Mouse (Mus musculus): ENCODE measurements around the gene Hoxa2. TPM values are rescaled to one million over a fixed set of nuclear protein-coding genes. Genes with fewer than 3 reads are reported as not detected.

Hoxa2 gene
- total and polyA plus RNA-seq, 3 experiments: not detected

DNA sequence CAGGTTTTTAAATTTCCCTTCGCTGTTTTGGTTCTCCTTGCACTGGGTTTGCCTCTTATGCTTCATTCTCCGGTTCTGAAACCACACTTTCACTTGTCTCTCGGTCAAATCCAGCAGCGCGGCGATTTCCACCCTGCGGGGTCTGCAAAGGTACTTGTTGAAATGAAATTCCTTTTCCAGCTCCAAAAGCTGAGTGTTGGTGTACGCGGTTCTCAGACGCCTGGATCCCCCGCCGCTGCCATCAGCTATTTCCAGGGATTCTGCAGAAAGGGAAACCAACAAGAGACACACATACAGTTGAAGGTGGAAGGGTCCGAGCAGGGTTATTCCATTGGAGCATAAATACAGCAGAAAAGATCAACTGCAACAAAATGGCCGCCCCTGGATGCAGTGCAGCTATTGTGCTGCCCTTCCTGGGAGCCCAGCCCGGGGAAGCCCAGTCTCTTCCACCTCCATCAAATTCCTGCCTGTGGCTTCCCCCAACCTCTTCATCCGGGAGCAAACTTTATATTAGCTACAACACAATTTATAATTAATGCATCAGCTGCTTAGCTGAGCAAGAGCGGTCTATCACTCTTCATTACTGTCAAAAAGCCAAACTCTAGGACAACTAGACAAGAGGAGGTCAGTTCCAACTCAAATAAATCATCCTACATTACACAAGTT, 1.1 kb downstream of the Hoxa2 start:
- Histone ChIP-seq H3K9me3 (replicated peaks; ENCODE audit: insufficient read depth, low read length) (no peaks in the 10 kb centered on the region), H3K27me3 (ENCODE audit: control insufficient read depth in 1 of 2, insufficient read depth in 2 of 2, low read length in 2 of 2) (no peaks in the 10 kb centered on the region), H3K27ac (ENCODE audit: control insufficient read depth, low read depth, low read length) (no peak overlapping the region), H3K79me2 (ENCODE audit: control insufficient read depth, insufficient read depth, low read length, poor library complexity) (no peaks in the 10 kb centered on the region), H3K9ac (ENCODE audit: control insufficient read depth, low read depth, low read length, poor library complexity, severe bottlenecking) (no peak overlapping the region), H3K36me3 (ENCODE audit: control insufficient read depth in 1 of 2, insufficient read depth in 2 of 2, low read length in 2 of 2) (no peaks in the 10 kb centered on the region), H3K4me3 (ENCODE audit: control insufficient read depth in 1 of 2, insufficient read depth in 1 of 2, low read depth in 2 of 2, low read length in 2 of 2) (no peak overlapping the region), H3K4me1 (ENCODE audit: control insufficient read depth in 1 of 2, insufficient read depth in 2 of 2, low read length in 2 of 2) (no peaks in the 10 kb centered on the region)
- TF ChIP-seq NRF1 (IDR thresholded peaks at IDR 0.05; ENCODE audit: insufficient read depth, low read depth, low read length, poor library complexity, severe bottlenecking) (no peak), CHD2 (IDR thresholded peaks at IDR 0.05; ENCODE audit: low read length) (no peak), MAFK (IDR thresholded peaks at IDR 0.05; ENCODE audit: borderline replicate concordance, low read depth, low read length) (no peak), ZC3H11A (IDR thresholded peaks at IDR 0.05; ENCODE audit: low read depth, low read length) (no peak), POLR2AphosphoS2 (IDR thresholded peaks at IDR 0.05; ENCODE audit: low read length) (no peak), RAD21 (IDR thresholded peaks at IDR 0.05; ENCODE audit: low read depth, low read length) (no peak), HCFC1 (IDR thresholded peaks at IDR 0.05; ENCODE audit: low read depth, low read length) (no peak), JUND (IDR thresholded peaks at IDR 0.05; ENCODE audit: low read depth, low read length) (no peak), TAL1 (IDR thresholded peaks at IDR 0.05; ENCODE audit: low read length) (no peak)
- DNase-seq (ENCODE audit: low read depth, low spot score): no peak

DNA sequence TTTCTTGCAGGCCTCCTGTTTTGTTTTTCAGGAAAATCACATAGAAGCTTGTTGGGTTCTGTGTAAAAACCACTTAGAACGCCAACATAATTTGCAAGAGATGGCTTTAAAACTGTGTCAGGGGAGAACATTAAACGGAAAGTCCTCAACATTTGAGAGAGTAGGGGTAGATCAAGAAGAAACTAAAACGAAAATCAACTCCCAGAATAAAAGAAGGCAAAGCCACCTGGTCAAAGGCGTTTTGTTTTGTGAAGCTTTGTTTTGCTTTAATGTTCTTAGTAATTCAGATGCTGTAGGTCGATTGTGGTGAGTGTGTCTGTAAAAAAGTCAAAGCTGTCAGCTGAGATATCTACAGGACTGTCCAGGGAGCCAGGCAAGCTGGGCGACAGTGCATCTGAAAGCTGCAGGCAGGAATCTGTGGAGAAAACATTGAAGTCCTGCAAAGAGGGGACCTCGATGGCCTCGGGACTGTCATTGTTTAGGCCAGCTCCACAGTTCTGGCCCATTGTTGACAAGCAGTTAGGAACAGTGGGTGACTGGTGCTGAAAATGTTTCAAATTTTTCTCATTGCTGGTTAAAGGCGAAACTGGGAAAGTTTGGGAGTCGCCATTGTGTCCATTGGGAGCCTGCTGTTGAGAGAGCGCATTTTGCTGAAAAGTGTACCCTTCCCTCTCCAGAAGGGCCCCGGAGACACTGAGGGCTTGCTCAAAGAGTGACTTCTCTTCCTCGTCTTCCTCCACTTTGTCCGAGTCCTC, 1.8 kb downstream of the Hoxa2 start:
- H3K9me3 ChIP-seq (replicated peaks; ENCODE audit: insufficient read depth, low read length): no peaks in the 10 kb centered on the region
- H3K27me3 ChIP-seq (ENCODE audit: control insufficient read depth in 1 of 2, insufficient read depth in 2 of 2, low read length in 2 of 2): no peaks in the 10 kb centered on the region
- H3K36me3 ChIP-seq (ENCODE audit: control insufficient read depth in 1 of 2, insufficient read depth in 2 of 2, low read length in 2 of 2): no peaks in the 10 kb centered on the region
- no peak overlapping the region for H3K4me3 ChIP-seq (ENCODE audit: control insufficient read depth in 1 of 2, insufficient read depth in 1 of 2, low read depth in 2 of 2, low read length in 2 of 2)
- H3K4me1 ChIP-seq (ENCODE audit: control insufficient read depth in 1 of 2, insufficient read depth in 2 of 2, low read length in 2 of 2): no peaks in the 10 kb centered on the region
- no peak for DNase-seq (ENCODE audit: low read depth, low spot score)
- no peak overlapping the region for H3K9ac ChIP-seq (ENCODE audit: control insufficient read depth, low read depth, low read length, poor library complexity, severe bottlenecking)
- H3K27ac ChIP-seq (ENCODE audit: control insufficient read depth, low read depth, low read length): no peak overlapping the region
- TF ChIP-seq MXI1 (IDR thresholded peaks at IDR 0.05; ENCODE audit: low read depth, low read length) (no peak), ZKSCAN1 (IDR thresholded peaks at IDR 0.05; ENCODE audit: low read depth, low read length) (no peak), ETS1 (IDR thresholded peaks at IDR 0.05; ENCODE audit: low read depth, low read length) (no peak), CHD2 (IDR thresholded peaks at IDR 0.05; ENCODE audit: low read length) (no peak), NELFE (IDR thresholded peaks at IDR 0.05; ENCODE audit: low read depth, low read length) (no peak), SIN3A (IDR thresholded peaks at IDR 0.05; ENCODE audit: low read length) (no peak), TAL1 (IDR thresholded peaks at IDR 0.05; ENCODE audit: low read length) (no peak), ELF1 (IDR thresholded peaks at IDR 0.05; ENCODE audit: low read depth, low read length) (no peak), POLR2A (IDR thresholded peaks at IDR 0.05; ENCODE audit: control insufficient read depth in 1 of 2, insufficient read depth in 1 of 2, low read depth in 1 of 2, low read length in 2 of 2, poor library complexity in 1 of 2) (no peak), MYB (IDR thresholded peaks at IDR 0.05; ENCODE audit: low read depth, low read length) (no peak), NRF1 (IDR thresholded peaks at IDR 0.05; ENCODE audit: insufficient read depth, low read depth, low read length, poor library complexity, severe bottlenecking) (no peak), MEF2A (IDR thresholded peaks at IDR 0.05; ENCODE audit: extremely low read depth, insufficient replicate concordance, low read depth, low read length, poor library complexity, severe bottlenecking) (no peak), USF1 (IDR thresholded peaks at IDR 0.05; ENCODE audit: low read depth, low read length) (no peak), MAX (IDR thresholded peaks at IDR 0.05; ENCODE audit: low read length) (no peak), MAFK (IDR thresholded peaks at IDR 0.05; ENCODE audit: borderline replicate concordance, low read depth, low read length) (no peak)
- H3K79me2 ChIP-seq (ENCODE audit: control insufficient read depth, insufficient read depth, low read length, poor library complexity): no peaks in the 10 kb centered on the region

Data from MEL (cell line).